Mouse (Mus musculus): ENCODE results near the gene Ddx4.

The Ddx4 gene

DNA sequence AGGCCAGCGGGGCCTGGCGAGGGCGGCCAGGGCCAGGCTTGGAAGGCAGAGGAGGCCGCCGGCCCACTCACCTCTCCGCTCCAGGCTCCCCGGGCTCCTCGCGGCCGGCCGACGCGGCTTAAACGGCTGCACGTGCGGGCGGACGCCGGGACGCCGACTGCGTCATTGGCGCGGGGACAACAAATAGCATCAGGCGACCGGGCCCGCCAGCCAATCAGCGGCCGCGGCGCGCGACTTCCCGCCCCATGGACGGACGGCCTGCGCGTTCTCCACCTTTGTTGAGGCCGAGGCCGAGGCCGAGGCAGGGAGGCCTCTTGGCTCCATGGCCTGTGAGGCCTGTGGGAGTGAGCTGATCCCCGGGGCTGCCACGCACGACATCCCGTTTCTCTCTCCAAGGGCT lies at the start of gene Ddx4:
Gene Ddx4 (minus strand): TSS at position 271 of the 400 bp plus-strand sequence.
- in situ Hi-C loops (cut with MboI, MseI), result no loop called here

DNA sequence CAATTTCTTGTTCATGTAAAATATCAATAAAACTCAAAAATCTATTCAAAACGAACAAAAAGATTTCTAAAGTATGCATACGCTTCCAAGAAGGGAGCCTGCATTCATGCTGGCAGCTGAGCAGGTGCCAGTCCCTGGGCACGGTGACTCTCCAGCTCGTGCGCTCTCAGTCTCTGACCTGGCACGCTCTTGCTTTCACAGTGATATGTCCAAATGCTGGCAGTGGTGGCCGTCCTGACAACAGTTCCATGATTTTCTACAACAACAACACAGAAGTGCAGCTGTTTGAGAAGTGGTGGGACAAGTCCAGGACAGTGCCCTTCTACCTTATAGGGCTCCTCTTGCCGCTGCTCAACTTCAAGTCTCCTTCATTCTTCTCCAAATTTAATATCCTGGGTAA lies 49.0 kb upstream of the Ddx4 start:
- in situ Hi-C loops (cut with MboI, MseI), result no loop called here

DNA sequence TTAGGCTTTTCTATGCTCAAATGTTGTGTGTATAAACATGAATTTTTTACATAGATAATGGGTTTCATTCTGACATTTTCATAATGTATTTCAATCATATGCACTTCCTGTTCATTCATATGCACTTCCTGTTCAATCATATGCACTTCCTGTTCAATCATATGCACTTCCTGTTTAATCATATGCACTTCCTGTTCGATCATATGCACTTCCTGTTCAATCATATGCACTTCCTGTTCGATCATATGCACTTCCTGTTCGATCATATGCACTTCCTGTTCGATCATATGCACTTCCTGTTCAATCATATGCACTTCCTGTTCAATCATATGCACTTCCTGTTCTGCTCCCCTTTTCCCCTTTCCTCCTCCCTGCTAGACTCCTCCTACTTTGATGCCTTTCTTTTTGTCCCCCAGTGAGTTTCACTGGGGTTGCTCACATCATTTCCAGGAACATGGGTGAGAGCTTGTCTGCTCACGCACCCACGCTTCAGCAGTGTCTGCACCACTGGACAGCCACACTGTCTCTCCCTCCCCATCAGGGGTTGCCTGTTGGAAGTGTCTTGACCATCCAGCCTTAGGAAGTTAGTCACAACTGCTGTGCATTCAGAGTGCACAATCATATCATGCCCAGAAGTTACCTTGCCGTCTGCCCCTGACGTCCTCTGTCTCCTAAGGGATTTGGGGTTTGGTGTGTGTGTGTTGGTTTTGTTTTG lies 43.4 kb upstream of the Ddx4 start:
- in situ Hi-C loops (cut with MboI, MseI), result no loop called here

DNA sequence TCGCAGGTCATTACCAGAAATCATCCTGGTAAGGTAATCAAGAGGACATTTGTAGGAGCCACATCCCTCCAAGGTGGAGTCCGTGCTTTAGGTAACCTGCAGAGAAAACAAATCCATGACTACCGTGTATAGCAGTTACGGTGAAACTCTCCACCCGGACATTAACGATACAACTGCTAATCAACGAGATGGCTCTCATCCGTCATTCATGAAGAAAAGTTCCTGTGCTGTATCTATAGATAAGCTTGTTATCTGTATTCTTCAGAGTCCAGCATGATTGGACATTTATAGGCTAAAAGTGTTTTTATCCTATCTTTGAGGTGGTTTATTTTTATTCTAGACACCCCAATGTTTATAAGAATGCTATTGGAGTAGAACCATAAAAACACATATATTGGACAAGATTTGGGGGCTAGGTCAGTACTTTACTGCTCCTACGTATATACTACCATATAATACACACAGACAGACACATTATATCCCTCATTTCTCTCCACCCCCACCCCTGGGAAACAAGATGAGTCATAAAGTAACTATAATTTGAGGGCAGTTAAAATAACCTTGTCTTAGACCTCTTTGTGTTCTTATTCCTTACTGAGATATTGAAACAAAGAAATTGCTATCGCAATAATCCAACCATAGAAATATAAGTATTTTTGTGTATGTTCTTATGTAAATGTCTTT lies 40.7 kb upstream of the Ddx4 start:
- in situ Hi-C loops (cut with MboI, MseI), result no loop called here

DNA sequence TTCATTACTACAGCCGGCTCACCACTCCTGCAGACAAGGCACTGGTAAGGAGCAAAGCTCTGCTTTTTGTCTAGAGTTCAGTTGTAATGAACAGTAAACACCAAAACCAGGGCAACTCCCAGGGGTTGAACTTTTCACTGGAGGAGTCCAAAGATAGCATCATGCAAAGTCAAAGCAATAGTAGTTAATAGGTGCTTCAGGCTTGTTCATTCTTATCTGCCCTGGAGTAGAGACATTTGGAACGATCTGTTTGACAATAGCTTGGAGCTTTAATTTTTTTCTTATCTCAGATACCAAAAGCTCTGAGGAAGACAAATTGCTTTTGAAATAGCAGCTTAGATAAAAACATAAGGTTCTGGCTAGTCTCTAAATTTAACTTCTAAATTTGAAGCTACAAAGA lies 33.9 kb upstream of the Ddx4 start:
- in situ Hi-C loops (cut with MboI, MseI), result no loop called here

DNA sequence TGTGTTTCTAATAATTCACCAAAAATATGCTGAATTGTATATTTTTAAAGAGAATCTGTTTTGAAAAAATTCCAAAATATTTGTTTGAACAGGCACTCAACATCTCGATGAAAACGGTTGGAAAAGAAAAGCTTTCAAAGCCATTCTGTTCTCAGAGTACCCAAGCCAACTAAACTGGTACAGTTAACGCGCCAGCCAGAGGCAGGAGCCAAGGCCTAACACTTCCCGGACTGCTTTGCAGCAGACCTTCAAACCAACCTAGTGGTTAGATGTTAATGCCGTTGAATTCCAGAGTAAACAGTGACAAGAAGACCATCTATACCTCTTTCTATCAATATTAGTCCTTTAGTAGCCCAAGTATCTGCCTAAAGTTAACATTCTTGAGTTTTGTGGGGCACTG lies 31.7 kb upstream of the Ddx4 start:
- in situ Hi-C loops (cut with MboI, MseI), result loop anchor here in 1 of 2 experiments (5.0 kb wide), 1 partner anchor 353 kb away; the partner anchor contains the start of gene Cdc20b

DNA sequence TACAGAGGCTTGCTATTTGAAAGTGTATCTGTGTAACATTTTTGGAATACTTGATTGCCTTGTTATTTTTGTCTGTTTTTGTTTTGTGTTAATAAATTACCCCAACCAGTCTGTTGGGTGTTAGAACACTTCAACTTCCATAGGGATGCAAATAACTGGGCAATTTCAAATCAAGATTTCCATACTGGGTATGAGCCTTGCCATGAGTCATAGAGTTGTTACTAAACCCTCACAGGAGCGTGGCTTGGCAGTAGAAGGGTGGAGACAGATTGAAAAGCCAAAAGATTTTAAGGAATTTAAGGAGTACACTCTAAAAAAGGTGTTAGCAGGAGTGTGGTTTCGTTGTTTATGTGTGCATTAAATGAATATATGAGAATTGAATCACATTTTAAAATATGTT lies 31.0 kb upstream of the Ddx4 start:
- in situ Hi-C loops (cut with MboI, MseI), result loop anchor here in 1 of 2 experiments (5.0 kb wide), 1 partner anchor 354 kb away; the partner anchor contains the start of gene Cdc20b

DNA sequence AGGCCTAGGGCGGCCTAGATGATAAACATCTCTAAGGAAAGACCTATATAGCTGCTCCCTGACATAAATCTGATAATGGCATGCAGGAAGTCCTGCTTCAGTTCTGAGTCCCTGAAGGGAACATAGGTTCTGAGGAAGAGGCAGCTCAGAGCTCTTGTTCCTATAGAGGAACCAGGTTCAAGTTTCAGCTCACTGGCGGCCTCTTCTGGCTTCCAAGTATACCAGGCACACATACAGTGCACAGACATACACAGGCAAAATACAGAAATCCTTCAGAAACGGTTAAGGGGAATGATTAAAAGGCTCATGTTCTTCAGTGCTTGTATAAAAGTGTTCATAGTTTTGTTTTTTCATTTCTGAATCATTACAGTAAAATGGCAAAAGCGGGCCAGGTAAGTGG lies 25.9 kb upstream of the Ddx4 start:
- in situ Hi-C loops (cut with MboI, MseI), result loop anchor here (10.0 kb wide), 3 partner anchors 187 to 227 kb away; no protein-coding TSS in a partner anchor

DNA sequence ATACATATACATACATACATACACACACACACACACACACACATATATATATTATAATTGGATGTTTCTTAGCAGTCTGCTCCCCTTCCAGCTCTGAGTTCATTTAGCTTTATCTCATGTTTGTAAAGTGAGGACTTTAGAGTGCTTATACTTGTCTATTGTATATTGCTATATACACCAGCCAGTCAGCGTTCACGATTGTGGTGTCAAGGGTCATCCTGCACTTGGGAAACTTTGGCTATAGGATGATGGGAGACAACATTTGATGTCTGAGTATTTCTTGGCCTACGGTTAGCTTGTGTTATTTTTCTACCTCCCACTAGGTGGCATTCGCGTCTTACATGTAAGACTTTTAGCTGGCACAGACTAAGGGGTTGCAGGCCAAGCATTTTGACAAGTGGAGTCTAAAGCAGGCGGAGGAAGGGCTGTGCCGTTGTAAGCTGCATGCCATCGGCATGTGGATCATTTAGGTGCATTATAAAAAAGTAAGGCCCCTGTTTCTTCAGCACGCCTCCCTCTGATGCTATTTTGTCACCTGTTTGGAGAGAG lies 21.7 kb upstream of the Ddx4 start:
- in situ Hi-C loops (cut with MboI, MseI), result loop anchor here (10.0 kb wide), 3 partner anchors 191 to 231 kb away; no protein-coding TSS in a partner anchor

DNA sequence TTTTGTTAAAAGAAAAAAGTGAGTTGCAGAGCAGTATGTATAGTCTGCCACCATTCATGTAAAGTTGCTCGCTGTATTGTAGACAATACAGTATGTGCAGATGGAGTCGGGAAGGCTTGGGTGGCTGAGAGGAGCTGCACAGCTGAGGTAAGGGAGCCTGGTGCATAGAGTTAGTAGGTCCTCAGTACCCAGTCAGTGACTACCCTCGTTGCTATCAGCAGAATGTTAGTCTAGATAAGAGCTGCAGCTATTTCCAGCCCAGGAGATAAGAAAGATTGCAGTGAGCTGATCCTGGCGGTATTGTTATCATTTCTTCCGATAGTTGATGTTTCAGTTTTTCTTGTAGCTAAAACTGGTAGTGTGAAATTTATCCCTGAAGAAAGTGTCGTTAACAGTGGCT lies 20.5 kb upstream of the Ddx4 start:
- in situ Hi-C loops (cut with MboI, MseI), result loop anchor here (10.0 kb wide), 3 partner anchors 192 to 232 kb away; no protein-coding TSS in a partner anchor

DNA sequence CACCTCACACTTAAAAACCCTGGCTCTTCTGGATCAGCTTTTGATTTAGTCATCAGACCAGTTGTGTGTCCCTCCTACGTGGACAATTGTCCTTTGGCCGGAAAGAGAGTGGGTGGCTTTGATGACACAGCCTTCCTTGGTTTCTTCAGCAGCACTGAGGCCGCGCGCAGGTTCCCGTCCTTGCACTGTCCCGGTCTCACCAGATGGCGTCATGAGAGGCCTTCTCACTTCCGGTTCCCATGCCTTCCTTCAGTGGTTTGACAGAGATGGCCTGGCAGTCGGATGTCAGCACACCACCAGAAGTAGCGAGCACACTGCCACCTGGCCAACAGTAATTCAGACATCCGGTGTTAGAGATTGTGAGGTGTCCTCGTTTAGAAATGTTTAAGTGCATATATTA lies 19.4 kb upstream of the Ddx4 start:
- in situ Hi-C loops (cut with MboI, MseI), result loop anchor here (10.0 kb wide), 3 partner anchors 193 to 233 kb away; no protein-coding TSS in a partner anchor

DNA sequence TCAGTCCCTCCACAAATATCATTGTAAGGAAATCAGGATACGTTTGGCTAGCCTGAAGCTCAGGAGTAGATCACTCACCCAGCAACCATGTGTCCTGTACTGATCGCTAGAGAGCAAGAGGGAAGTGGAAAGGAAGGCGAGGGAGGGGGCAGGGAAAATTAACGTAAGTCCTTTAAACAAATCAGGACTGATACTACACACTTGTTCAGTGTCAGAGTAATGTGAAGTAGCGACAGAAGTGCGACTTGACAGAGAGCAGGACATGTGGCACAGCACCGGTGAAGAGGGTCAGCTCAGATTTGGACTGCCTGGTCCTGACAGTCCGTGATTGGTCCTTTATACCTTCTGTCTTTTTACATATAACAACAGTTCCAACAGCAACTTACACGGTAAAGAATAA lies 14.9 kb upstream of the Ddx4 start:
- in situ Hi-C loops (cut with MboI, MseI), result no loop called here

DNA sequence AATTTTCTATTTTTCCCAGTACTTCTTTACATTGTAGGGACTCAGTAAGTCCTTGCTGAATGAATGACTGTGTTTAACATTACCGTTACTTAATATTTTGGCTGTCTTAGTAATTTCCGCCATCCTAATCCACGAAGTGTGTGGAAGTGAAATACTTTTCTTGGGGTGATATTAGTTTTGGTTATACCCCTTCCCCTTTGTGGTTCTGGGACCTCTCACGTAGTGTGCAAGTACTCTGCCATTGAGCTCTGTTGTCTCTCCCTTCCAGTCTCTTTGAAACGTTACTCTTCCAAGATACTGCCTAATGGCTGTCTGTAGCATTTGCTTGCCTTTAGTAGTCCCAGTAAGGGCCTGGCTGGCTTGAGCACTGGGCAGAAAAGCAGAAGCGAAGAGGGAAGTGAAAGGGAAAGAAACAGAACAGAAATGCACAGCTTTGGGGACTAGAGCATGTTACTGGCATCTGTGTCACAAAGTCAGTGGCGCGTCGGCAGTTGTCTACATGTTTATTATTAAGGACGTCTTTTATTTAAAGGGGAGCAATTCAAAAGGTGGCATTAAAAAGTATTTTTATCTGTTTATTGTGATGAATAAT lies 14.3 kb upstream of the Ddx4 start:
- in situ Hi-C loops (cut with MboI, MseI), result no loop called here

DNA sequence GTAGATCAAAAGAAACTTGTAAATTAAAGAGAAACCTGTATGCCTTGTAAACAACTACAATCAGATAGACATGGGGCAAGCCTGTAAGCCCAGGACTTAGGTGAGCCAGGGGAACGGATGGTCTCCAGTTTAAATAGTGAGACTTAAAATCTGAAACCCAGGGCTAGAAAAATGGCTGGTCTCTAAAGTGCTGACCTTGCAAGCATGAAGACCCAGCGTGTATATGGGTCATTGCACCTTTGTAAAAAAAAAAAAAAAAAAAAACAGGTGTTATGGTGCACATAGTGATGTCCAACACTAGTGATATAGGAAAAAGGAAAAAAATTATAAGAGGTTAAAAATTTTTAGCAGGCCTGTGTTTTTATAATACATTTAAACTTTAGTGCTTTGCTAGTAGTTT lies 9.4 kb upstream of the Ddx4 start:
- in situ Hi-C loops (cut with MboI, MseI), result no loop called here

DNA sequence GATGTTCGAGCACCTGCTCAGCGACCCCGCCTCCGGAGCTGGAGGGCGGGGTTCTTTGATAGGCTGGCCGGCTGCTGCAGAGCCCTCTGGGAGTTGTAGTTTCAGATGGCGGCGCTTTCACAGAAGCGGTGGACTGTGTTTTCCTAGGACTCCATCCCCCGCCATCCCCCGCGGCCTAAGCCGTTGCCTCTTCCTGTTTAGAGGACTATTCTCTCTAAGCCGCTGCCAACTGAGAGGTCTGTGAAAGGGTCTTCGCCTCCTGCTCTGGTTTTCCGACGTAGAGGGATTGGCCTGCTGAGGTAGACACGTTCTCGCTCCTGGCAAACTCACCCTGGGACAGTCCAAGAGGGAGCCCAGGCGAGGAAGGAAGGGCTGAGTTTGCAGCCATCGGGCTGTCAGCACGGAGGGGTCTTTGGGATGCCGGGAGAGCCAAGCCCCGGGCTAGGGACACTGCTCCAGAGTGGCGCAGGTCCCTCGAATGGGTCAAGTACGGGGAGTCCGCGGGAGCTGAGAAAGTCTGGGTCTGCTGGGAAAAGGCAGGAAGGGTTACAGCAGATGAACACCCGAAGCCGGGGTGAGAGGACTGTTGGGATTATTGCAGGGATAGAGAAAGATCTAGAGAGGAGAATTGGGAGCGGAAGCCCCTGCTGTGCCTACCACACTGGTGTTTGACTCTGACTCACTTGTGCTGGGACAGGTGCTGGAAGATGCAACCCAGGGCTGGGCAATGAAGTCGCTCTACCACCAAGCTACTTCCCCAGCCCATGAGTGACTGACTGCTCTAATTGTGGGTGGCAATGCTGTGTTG lies 8.5 kb upstream of the Ddx4 start, which contains the start of gene Slc38a9:
Gene Slc38a9 (plus strand): TSS at position 178 of the 808 bp plus-strand sequence.
- in situ Hi-C loops (cut with MboI, MseI), result no loop called here

DNA sequence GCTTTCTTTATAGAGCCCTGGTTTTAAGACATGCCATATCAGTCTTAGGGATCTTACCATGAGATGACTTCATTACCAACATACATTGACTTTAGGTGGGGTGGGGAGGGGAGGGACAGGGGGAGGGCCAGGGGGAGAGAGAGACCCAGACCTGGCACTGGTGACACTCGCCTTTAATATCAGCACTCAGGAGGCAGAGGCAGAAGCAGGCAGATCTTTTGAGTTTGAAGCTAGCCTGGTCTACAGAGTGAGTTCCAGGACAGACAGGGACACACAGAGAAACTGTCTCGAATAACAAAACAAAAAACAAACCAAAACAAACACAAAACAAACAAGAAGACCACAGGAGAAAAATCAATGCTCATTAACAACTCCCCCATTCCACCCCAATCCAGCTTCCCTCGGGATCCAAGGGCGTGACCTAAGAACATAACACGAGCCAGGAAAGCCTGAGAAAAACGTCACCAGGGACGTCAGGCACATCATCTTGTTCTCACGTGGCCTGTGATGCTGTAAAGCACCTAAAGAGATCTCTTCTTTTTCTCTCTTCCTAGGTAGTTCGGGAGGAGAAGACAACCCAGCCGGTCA lies 7.8 kb upstream of the Ddx4 start:
- in situ Hi-C loops (cut with MboI, MseI), result no loop called here

DNA sequence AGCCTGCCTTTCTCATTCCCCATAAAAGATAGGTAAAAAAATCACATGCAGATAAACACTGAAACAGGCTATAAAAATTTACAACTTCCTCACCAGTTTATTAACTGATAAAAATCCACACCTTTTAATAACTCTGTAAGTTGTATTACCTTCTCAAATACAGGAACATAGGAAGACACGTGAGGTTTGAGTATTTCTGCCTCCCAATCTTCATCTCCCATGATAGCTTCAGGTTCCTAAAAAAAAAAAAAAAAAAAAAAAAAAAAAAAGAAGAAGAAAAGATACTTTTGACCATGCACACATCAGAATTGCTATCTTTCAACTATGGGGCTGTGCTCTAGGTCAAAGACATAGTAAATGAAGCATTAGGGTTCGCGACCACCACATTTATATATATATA lies 1.1 kb downstream of the Ddx4 start:
- in situ Hi-C loops (cut with MboI, MseI), result no loop called here

DNA sequence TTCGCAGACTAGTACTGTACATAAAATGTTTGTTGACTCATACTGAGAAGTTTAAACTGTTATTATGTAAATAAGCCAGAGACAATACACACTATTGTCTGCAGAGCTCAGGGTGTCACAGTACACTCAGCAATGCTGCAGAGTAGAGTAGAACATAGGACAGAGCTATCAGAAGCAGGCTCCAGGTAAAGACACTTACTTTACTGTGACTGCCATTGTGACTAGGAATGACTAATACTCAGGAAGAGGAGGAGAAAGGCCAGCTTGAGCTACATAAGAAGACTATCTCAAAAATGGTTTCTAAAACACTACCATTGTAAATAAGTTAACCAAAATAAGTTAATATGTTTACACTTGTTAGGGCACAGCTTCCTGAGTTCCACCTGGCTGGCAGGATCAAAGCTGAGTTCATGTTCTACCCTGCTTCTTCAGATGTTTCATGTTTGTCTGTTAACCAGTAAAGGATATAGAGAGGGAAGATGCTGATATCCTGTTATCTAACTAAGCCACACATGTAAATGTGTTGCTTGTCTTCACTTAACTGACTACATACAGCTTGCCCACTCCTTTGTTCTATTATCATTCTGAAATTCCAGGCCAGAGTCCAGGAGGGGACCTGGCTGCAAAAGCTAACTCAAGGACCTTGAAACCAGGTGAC lies 6.6 kb downstream of the Ddx4 start:
- in situ Hi-C loops (cut with MboI, MseI), result no loop called here

DNA sequence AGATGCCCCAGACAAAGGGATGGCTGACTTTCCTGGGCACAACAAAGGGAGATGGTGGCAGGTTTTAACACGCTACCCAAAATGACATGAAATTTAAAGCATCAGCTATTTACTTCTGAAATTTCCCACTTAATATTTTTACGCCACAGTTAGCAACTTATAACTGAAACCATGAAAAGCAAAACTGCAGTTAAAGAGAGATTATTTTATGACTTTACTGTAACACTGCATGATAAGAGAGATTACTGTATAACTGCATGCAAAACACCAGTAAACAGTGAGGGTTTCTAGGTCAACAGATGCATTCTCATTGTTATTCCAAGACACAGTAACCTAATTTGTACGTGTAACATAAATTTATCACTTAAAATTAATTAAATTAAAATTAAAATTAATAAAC lies 7.3 kb downstream of the Ddx4 start:
- in situ Hi-C loops (cut with MboI, MseI), result no loop called here

DNA sequence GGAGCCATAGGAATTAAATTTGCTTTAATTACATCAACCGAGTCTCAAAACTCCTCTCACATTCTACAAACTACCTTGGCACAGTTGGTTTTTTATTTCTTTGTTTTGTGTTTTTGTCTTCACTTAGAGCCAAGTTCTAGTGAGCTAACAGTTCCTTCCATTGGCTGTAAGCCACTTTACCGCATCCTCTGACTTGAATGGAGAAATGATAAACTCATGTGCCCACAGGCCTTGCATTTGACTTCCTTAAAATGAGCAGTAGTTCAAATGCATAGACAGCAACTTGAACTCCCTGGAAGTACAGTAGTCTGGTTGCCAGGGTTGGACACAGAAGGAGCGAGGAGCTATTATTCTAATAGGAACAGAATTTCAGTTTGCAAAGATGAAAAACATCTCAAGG lies 9.4 kb downstream of the Ddx4 start:
- in situ Hi-C loops (cut with MboI, MseI), result no loop called here

Data from T-helper 17 cell (primary cell).